Mouse (Mus musculus) CH12.LX (cell line): Measurements from ENCODE around the gene Prss8. TPM values are rescaled to one million over a fixed set of nuclear protein-coding genes. Genes with fewer than 3 reads are reported as not detected.
A peak's percentile ranks its signal among the peaks of the same experiment; 100 is the strongest.

Source experiments
- DNase-seq: peaks from one replicate; pipeline ENCODE4 v3.0.0-alpha.2; 2013; ENCODE audit errors: extremely low read depth
- H3K27ac ChIP-seq: 2 replicates; pipeline ENCODE4 v1.5.1; 2012; ENCODE audit warnings: low read depth, mild to moderate bottlenecking, control low read depth, moderate library complexity; ENCODE audit not compliant: insufficient read depth
- H3K27me3 ChIP-seq: replicated peaks from 2 replicates; pipeline ENCODE3; 2012; ENCODE audit warnings: inconsistent platforms
- H3K36me3 ChIP-seq, 2 experiments: replicated peaks in 1 of 2; 2 replicates each; pipeline versions ENCODE3 to v1.6.1; 2012; ENCODE audit warnings: inconsistent platforms in 1 of 2, low read length in 1 of 2, mild to moderate bottlenecking in 1 of 2, mixed read lengths in 1 of 2, moderate library complexity in 1 of 2; ENCODE audit not compliant: control insufficient read depth in 1 of 2, insufficient read depth in 1 of 2
- H3K4me1 ChIP-seq, 2 experiments: 2 replicates each; pipeline ENCODE4 v1.6.1; 2012; ENCODE audit warnings: inconsistent platforms in 1 of 2, moderate library complexity in 1 of 2; ENCODE audit not compliant: insufficient read depth in 2 of 2, control insufficient read depth in 1 of 2
- H3K4me2 ChIP-seq: 2 replicates; pipeline ENCODE4 v1.6.1; 2012; ENCODE audit warnings: low read depth, mild to moderate bottlenecking, control low read depth; ENCODE audit not compliant: poor library complexity, insufficient read depth, severe bottlenecking
- H3K4me3 ChIP-seq, 3 experiments: fragments of 150-350 bp in 1 of 3; sonication (generic) in 1 of 3; replicated peaks in 1 of 3; 2 replicates each; pipeline versions ENCODE3 to v1.5.1; 2011 to 2012; ENCODE audit warnings: low read depth in 2 of 3, low read length in 2 of 3, mild to moderate bottlenecking in 2 of 3, moderate library complexity in 2 of 3, control low read depth in 1 of 3, improper control_type of control experiment in 1 of 3, inconsistent platforms in 1 of 3, mixed read lengths in 1 of 3; ENCODE audit not compliant: poor library complexity in 1 of 3
- H3K79me2 ChIP-seq: replicated peaks from 2 replicates; pipeline ENCODE4 v1.6.1; 2012; ENCODE audit warnings: mild to moderate bottlenecking, moderate library complexity; ENCODE audit not compliant: control insufficient read depth, poor library complexity, insufficient read depth, severe bottlenecking; ENCODE audit errors: extremely low read depth
- H3K9ac ChIP-seq: 2 replicates; pipeline ENCODE4 v1.6.1; 2012; ENCODE audit warnings: low read depth, mild to moderate bottlenecking, control low read depth, moderate library complexity; ENCODE audit not compliant: insufficient read depth
- H3K9me3 ChIP-seq: replicated peaks from 2 replicates; pipeline ENCODE3; 2012; ENCODE audit warnings: low read length, inconsistent platforms, mixed read lengths
- BHLHE40 ChIP-seq: IDR thresholded peaks from 2 replicates; pipeline ENCODE4 v1.6.1; 2011; ENCODE audit warnings: mild to moderate bottlenecking, low read depth, low read length, improper control_type of control experiment
- CHD1 ChIP-seq: IDR thresholded peaks from 2 replicates; pipeline ENCODE4 v1.6.1; 2012; ENCODE audit warnings: low read depth, low read length, improper control_type of control experiment, inconsistent platforms
- E2F4 ChIP-seq: IDR thresholded peaks from 2 replicates; pipeline ENCODE4 v1.6.1; 2011; ENCODE audit warnings: low read depth, low read length, improper control_type of control experiment; ENCODE audit not compliant: insufficient replicate concordance
- ETS1 ChIP-seq: conservative IDR thresholded peaks from 2 replicates; pipeline ENCODE4 v1.6.1; 2012; ENCODE audit warnings: low read depth, mild to moderate bottlenecking, inconsistent platforms, low read length, improper control_type of control experiment, moderate library complexity
- JUND ChIP-seq: conservative IDR thresholded peaks from 2 replicates; pipeline ENCODE4 v1.6.1; 2011; ENCODE audit warnings: low read depth, low read length, improper control_type of control experiment
- KAT2A ChIP-seq: IDR thresholded peaks from 2 replicates; pipeline ENCODE4 v1.6.1; 2012; ENCODE audit warnings: low read length, improper control_type of control experiment, inconsistent platforms; ENCODE audit not compliant: insufficient replicate concordance
- MAFK ChIP-seq: IDR thresholded peaks from 2 replicates; pipeline ENCODE4 v1.6.1; 2011; ENCODE audit warnings: low read length, improper control_type of control experiment; ENCODE audit not compliant: insufficient replicate concordance
- MAZ ChIP-seq: IDR thresholded peaks from 2 replicates; pipeline ENCODE4 v1.6.1; 2012; ENCODE audit warnings: low read depth, mild to moderate bottlenecking, inconsistent platforms, low read length, improper control_type of control experiment, moderate library complexity
- MEF2A ChIP-seq: IDR thresholded peaks from 2 replicates; pipeline ENCODE4 v1.6.1; 2014; ENCODE audit warnings: low read depth, mild to moderate bottlenecking, inconsistent platforms, low read length, improper control_type of control experiment, borderline replicate concordance
- POLR2AphosphoS2 ChIP-seq: IDR thresholded peaks from 2 replicates; pipeline ENCODE4 v1.6.1; 2011; ENCODE audit warnings: low read depth, low read length, improper control_type of control experiment
- RAD21 ChIP-seq: IDR thresholded peaks from 2 replicates; pipeline ENCODE4 v1.6.1; 2011; ENCODE audit warnings: low read depth, mild to moderate bottlenecking, low read length, improper control_type of control experiment, moderate library complexity
- RCOR1 ChIP-seq: conservative IDR thresholded peaks from 2 replicates; pipeline ENCODE4 v1.6.1; 2012; ENCODE audit warnings: low read depth, mild to moderate bottlenecking, inconsistent platforms, low read length, improper control_type of control experiment
- SIN3A ChIP-seq: IDR thresholded peaks from 2 replicates; pipeline ENCODE4 v1.6.1; 2012; ENCODE audit warnings: low read length, improper control_type of control experiment, inconsistent platforms
- SMC3 ChIP-seq: IDR thresholded peaks from 2 replicates; pipeline ENCODE4 v1.6.1; 2011; ENCODE audit warnings: low read depth, low read length, improper control_type of control experiment
- TCF12 ChIP-seq: IDR thresholded peaks from 2 replicates; pipeline ENCODE4 v1.6.1; 2014; ENCODE audit warnings: low read depth, mild to moderate bottlenecking, inconsistent platforms, low read length, improper control_type of control experiment
- ZKSCAN1 ChIP-seq: IDR thresholded peaks from 2 replicates; pipeline ENCODE4 v1.6.1; 2012; ENCODE audit warnings: low read depth, inconsistent platforms, low read length, improper control_type of control experiment, borderline replicate concordance
- ZMIZ1 ChIP-seq: IDR thresholded peaks from 2 replicates; pipeline ENCODE4 v1.6.1; 2012; ENCODE audit warnings: low read depth, mild to moderate bottlenecking, inconsistent platforms, low read length, improper control_type of control experiment
- ZNF384 ChIP-seq: IDR thresholded peaks from 2 replicates; pipeline ENCODE4 v1.6.1; 2012; ENCODE audit warnings: low read depth, low read length, improper control_type of control experiment, inconsistent platforms
- dilution Hi-C: fragments of 300-500 bp; cut with MboI; formaldehyde crosslinking; loops from 2 replicates; pipeline ENCODE4 v1.14.3; 2020; ENCODE audit warnings: low sequenced_read_pairs; ENCODE audit not compliant: extremely low pct_unique_long_range_greater_than_20kb, extremely low pct_ligation_motif_present
- in situ Hi-C: fragments of 300-500 bp; cut with MboI; formaldehyde crosslinking; loops from 3 replicates; pipeline ENCODE4 v1.14.3; 2019; ENCODE audit warnings: low sequenced_read_pairs, low pct_ligation_motif_present, low pct_unique_long_range_greater_than_20kb, mixed read lengths
- polyA plus RNA-seq: library from polyadenylated mRNA; unstranded; fragments of >175 nt; gene quantifications from 2 replicates; pipeline ENCODE4 v1.2.1, GENCODE M21; 2012; ENCODE audit warnings: low read depth; ENCODE audit not compliant: insufficient read length
- total RNA-seq, 2 experiments: library from RNA; depleted of rRNA; stranded (reverse); fragments of 300-350 nt in 1 of 2; fragments of >200 nt in 1 of 2; gene quantifications; 2 replicates each; pipeline ENCODE4 v1.2.3; 2012 to 2014

Prss8 gene
- total and polyA plus RNA-seq, 3 experiments = 0.08 TPM; not detected in 2

DNA sequence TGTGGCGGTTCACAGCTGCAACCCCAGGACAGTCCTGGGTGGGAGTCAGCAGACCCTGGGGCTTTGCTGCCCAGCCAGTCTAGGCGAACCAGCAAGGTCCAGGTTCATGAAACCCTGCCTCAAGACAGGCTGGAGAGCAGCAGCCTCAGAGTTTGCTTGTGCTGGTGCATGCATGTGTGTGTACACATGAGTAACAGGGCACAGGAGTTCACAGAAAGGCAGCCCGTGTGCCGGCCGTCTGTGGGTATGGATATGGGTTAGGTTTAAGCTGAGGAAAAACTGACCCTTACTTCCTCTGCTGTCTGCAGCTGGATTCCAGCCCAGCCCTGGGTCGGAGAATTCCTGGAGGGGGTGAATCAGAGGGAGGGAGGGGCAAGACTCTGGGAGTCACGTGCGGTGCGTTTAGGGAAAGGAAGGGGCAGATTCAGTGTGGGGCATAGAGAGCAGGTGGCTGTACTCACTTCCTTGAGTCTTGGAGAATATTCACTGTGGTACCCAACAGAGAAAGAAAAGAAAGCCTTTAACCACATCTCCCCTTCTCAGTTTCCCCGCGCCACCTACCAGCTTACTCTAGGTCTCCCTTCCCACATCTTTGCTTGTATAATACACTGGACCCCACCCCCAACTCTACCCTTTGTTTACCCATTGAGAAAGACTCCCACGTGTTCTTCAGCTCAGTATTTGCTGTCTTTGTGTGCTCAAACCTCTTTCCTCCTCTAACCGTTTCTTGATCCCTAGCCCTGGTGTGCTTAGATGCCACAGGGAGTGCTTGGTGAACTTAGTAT lies 1.6 kb upstream of the Prss8 start:
- H3K27me3 ChIP-seq = peaks cover 8% of the 10 kb centered on the region
- H3K9ac ChIP-seq = no peak overlapping the region
- no peak overlapping the region for H3K27ac ChIP-seq
- no peak for TF ChIP-seq KAT2A
- no peak for TF ChIP-seq CHD1
- no peak for TF ChIP-seq JUND
- TF ChIP-seq POLR2AphosphoS2 = no peak
- no peak for TF ChIP-seq TCF12
- TF ChIP-seq BHLHE40 = 0 out of 2 replicates have a peak, but pooled peaks have one; percentile 22
- TF ChIP-seq, all 38 proteins: peak for 1
- dilution Hi-C loops (no loop called here), in situ Hi-C loops (loop anchor here (5.0 kb wide), 1 partner anchor 154 kb away; the partner anchor contains the start of gene Setd1a)
- Histone ChIP-seq H3K79me2 (no peaks in the 10 kb centered on the region), H3K4me2 (no peak overlapping the region), H3K4me3 (no peak overlapping the region), H3K36me3 (peaks cover 5 to 18% of the 10 kb centered on the region in 2 experiments), H3K4me1 (peaks cover 8 to 46% of the 10 kb centered on the region in 2 experiments), H3K9me3 (no peaks in the 10 kb centered on the region)
- no peak for DNase-seq

DNA sequence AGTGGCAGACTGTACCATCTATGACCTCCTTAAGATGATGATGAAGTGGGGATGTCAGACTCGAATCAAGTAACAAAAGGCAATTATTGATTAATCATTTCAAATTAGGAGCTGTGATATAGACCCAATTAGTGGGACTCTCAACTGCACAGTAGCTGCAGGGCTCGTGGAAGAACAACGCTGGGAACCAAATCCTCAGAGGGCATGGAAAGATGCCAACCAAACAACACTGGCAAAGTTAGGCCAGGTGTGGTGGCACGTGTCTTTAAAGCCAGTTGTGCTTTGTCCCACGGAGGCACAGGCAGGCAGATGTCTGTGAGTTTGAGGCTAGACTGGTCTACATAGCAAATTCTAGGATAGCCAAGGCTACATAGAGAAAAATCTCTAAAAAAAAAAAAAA lies 732 bp upstream of the Prss8 start:
- no peaks in the 10 kb centered on the region for H3K9me3 ChIP-seq
- DNase-seq = no peak
- TF ChIP-seq SIN3A = no peak
- TF ChIP-seq, all 38 proteins: peak for 0
- Histone ChIP-seq H3K79me2 (no peaks in the 10 kb centered on the region), H3K4me2 (no peak overlapping the region), H3K27ac (no peak overlapping the region), H3K36me3 (peaks cover 10 to 27% of the 10 kb centered on the region in 2 experiments), H3K27me3 (no peaks in the 10 kb centered on the region), H3K4me1 (peaks cover 8 to 41% of the 10 kb centered on the region in 2 experiments), H3K4me3 (no peak overlapping the region), H3K9ac (no peak overlapping the region)
- dilution Hi-C loops (no loop called here), in situ Hi-C loops (loop anchor here (5.0 kb wide), 1 partner anchor 153 kb away; the partner anchor contains the start of gene Setd1a)

DNA sequence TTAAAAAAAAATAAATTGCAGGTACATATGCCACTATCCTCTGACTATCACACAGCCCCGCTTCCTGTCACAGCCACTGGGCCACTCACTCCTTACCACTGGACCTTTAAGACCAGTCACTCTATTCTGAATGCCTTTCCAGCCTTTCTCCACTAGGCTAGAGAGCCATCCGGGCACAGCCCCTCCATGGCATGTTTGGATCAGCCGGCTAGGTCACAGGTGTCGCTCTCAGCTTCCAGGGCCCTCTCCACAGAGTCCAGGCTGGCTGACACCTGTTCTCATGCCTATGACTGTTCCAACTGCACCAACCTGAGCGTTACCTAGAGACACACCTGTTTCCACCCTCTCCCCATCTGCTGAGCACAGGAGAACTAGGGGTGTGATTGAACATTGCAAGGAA lies 1.3 kb downstream of the Prss8 start:
- Histone ChIP-seq H3K79me2 (no peaks in the 10 kb centered on the region), H3K9ac (no peak overlapping the region), H3K4me1 (peaks cover 8 to 30% of the 10 kb centered on the region in 2 experiments), H3K27ac (no peak overlapping the region), H3K27me3 (no peaks in the 10 kb centered on the region), H3K9me3 (no peaks in the 10 kb centered on the region), H3K36me3 (peaks cover 19 to 48% of the 10 kb centered on the region in 2 experiments), H3K4me3 (no peak overlapping the region), H3K4me2 (no peak overlapping the region)
- TF ChIP-seq MEF2A (no peak), E2F4 (no peak), RCOR1 (no peak), SMC3 (no peak), ZMIZ1 (no peak), ZNF384 (no peak), BHLHE40 (no peak), ZKSCAN1 (no peak), SIN3A (no peak), POLR2AphosphoS2 (no peak), ETS1 (no peak), RAD21 (no peak), JUND (no peak), MAZ (no peak), KAT2A (no peak), MAFK (no peak), TCF12 (no peak)
- no peak for DNase-seq
- in situ Hi-C loops = loop anchor here (10.0 kb wide), 1 partner anchor 1224 kb away; the partner anchor contains the start of gene Coro1a
- dilution Hi-C loops = no loop called here
